Mouse (Mus musculus) Patski (cell line): Measurements from ENCODE around the gene Prdm1. TPM values are rescaled to one million over a fixed set of nuclear protein-coding genes. Genes with fewer than 3 reads are reported as not detected.

Experiments used
- ATAC-seq: fragments of 100-300 bp; one replicate; pipeline ENCODE4 v1.8.0; 2021
- CTCF ChIA-PET: fragments of 350-600 bp; sonication (Branson Sonifier 250); formaldehyde crosslinking; loops from one replicate; lab custom pipeline; 2022; ENCODE audit warnings: inconsistent platforms; lab: Charles Lee
- POLR2A ChIA-PET: fragments of 350-600 bp; sonication (Branson Sonifier 250); formaldehyde crosslinking; loops from one replicate; lab custom pipeline; 2022; ENCODE audit warnings: antibody characterized with exemption, inconsistent platforms; lab: Charles Lee
- DNase-seq: peaks from one replicate; pipeline ENCODE4 v3.0.0-alpha.2; 2011; ENCODE audit warnings: low read depth, low spot score
- H3K27me3 ChIP-seq: fragments of 371-371 bp; one replicate; pipeline ENCODE4 v1.5.1; 2021
- CTCF ChIP-seq: fragments of 100-300 bp; IDR thresholded peaks from one replicate; pipeline ENCODE4 v1.5.1; 2021
- in situ Hi-C: fragments of 300-500 bp; cut with MboI; formaldehyde crosslinking; loops from 3 replicates; pipeline ENCODE4 v1.11.1; 2018; ENCODE audit warnings: low pct_unique_long_range_greater_than_20kb, mixed read lengths
- polyA plus RNA-seq: library from polyadenylated mRNA; unstranded; gene quantifications from one replicate; pipeline ENCODE4 v1.2.3, GENCODE M21; 2021

The Prdm1 gene
- polyA plus RNA-seq, 1 experiment from 2014 or later, result 0.30 TPM

GRCm38 (mm10) chr10:44427426-44427825 is 100.9 kb downstream of the Prdm1 start:
- ChIA-PET CTCF (interaction anchor here (1.1 kb wide), 1 partner anchor 27 kb away, joined by 3 read pairs; no protein-coding TSS in a partner anchor), POLR2A (interaction anchor here (1.7 kb wide), 1 partner anchor 22 kb away, joined by 3 read pairs; no protein-coding TSS in a partner anchor)
- H3K27me3 ChIP-seq, result no peaks in the 10 kb centered on the region
- DNase-seq (no peak), ATAC-seq (peak; percentile 33)
- in situ Hi-C loops, result no loop called here
- no peak for TF ChIP-seq CTCF

- in situ Hi-C loops, result no loop called here
- DNase-seq, result no peak
Observed at GRCm38 (mm10) chr10:44425013-44425412, 103.3 kb downstream of the Prdm1 start.

DNA sequence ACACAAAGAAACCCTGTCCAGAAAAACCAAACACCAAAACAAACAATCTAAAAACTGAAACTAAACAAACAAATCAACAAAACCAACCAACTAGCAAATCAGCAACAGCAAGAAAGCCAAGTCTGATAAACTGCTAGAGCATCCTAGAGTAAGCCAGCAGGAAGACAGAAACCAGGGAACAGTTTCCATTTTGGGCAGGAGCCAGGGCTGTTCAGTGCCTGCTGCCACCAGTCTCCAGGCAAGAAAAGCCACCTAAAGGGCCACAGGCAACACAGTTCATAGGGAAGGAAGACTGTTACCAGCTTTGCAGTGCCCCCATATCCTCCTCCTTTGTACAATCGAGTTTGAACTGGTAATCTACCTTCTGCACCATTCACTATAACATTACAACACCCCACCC is 106.4 kb downstream of the Prdm1 start:
- POLR2A ChIA-PET, result no interaction called here
- ATAC-seq (no peak), DNase-seq (no peak)
- no peaks in the 10 kb centered on the region for H3K27me3 ChIP-seq
- CTCF ChIA-PET, result no interaction called here
- in situ Hi-C loops, result no loop called here
- no peak for TF ChIP-seq CTCF

More at GRCm38 (mm10) chr10:44425013-44425412, 103.3 kb downstream of the Prdm1 start:
- POLR2A ChIA-PET, result no interaction called here
- ATAC-seq, result peak; percentile 15
- no peak for TF ChIP-seq CTCF
- CTCF ChIA-PET, result interaction anchor here (1.3 kb wide), 1 partner anchor 68 kb away, joined by 4 read pairs; no protein-coding TSS in a partner anchor
- H3K27me3 ChIP-seq, result no peaks in the 10 kb centered on the region

DNA sequence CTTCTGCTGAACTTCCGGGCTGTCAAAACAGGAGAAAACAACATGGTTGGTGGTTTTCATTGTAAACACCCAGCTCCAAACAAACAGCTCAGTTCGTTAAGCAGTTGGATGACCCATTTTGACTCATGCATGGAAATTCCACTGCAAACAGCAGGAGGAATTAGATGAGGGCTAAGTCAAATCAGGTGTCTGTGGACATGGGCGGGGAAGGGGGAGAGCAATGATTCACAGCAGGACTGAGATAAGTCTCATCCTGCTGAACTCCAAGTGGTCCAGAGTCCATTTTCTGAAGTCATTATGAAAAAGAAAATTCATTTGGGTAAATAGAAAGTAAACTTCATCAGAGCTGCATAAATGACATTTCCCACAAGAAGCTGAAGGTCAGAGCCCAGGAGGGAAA is 108.1 kb downstream of the Prdm1 start:
- in situ Hi-C loops, result no loop called here
- TF ChIP-seq CTCF, result no peak
- no peak for ATAC-seq
- no peak for DNase-seq
- ChIA-PET CTCF (interaction anchor here (1.0 to 2.2 kb wide), 2 partner anchors 10 to 12 kb away, joined by 3 to 5 read pairs; no protein-coding TSS in a partner anchor), POLR2A (no interaction called here)
- no peaks in the 10 kb centered on the region for H3K27me3 ChIP-seq

DNA sequence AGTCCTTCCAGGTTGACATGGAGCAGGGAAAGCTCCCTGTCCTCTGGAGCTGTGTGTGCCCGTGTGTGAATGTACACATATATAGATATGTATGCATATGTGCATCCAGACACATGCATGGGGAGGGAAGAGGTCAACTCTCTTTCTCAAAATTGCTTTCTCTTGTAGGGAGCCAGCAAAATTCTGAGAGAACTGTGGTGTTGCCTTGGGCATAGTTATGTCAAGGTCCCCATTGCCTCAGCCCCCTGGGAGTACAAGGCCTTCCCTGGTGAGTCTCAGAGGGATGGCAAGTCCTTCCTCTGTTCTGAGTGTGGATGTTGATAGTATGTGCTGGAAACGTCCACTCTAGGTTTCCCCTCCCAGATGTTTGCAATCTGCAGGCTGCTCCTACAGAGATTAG is 109.4 kb downstream of the Prdm1 start:
- CTCF ChIA-PET, result interaction anchor here (2.2 kb wide), 1 partner anchor 10 kb away, joined by 5 read pairs; no protein-coding TSS in a partner anchor
- no peak for TF ChIP-seq CTCF
- in situ Hi-C loops, result no loop called here
- POLR2A ChIA-PET, result no interaction called here
- no peak for ATAC-seq
- no peaks in the 10 kb centered on the region for H3K27me3 ChIP-seq
- no peak for DNase-seq

GRCm38 (mm10) chr10:44415576-44415975 is 112.7 kb downstream of the Prdm1 start:
- ChIA-PET CTCF (no interaction called here), POLR2A (no interaction called here)
- in situ Hi-C loops, result no loop called here
- DNase-seq (no peak), ATAC-seq (no peak)
- no peaks in the 10 kb centered on the region for H3K27me3 ChIP-seq
- TF ChIP-seq CTCF, result no peak

GRCm38 (mm10) chr10:44409958-44410357 is 118.3 kb downstream of the Prdm1 start:
- DNase-seq (no peak), ATAC-seq (no peak)
- CTCF ChIA-PET, result interaction anchor here (1.3 kb wide), 1 partner anchor 10 kb away, joined by 3 read pairs; no protein-coding TSS in a partner anchor
- in situ Hi-C loops, result no loop called here
- POLR2A ChIA-PET, result interaction anchor here (0.7 kb wide), 1 partner anchor 30 kb away, joined by 4 read pairs; no protein-coding TSS in a partner anchor
- no peaks in the 10 kb centered on the region for H3K27me3 ChIP-seq
- no peak for TF ChIP-seq CTCF

- ChIA-PET CTCF (interaction anchor here (1.1 to 1.5 kb wide), 4 partner anchors 10 to 45 kb away, joined by 3 to 5 read pairs (median 3); no protein-coding TSS in a partner anchor), POLR2A (interaction anchor here (0.7 kb wide), 1 partner anchor 114 kb away, joined by 3 read pairs; no protein-coding TSS in a partner anchor)
- in situ Hi-C loops, result no loop called here
- DNase-seq (no peak), ATAC-seq (no peak)
- H3K27me3 ChIP-seq, result no peaks in the 10 kb centered on the region
- no peak for TF ChIP-seq CTCF
Observed at GRCm38 (mm10) chr10:44409054-44409453, 119.2 kb downstream of the Prdm1 start.

GRCm38 (mm10) chr10:44403415-44403814 is 124.9 kb downstream of the Prdm1 start:
- no peak for TF ChIP-seq CTCF
- ChIA-PET CTCF (no interaction called here), POLR2A (no interaction called here)
- no peak for ATAC-seq
- no peaks in the 10 kb centered on the region for H3K27me3 ChIP-seq
- in situ Hi-C loops, result no loop called here
- no peak for DNase-seq

- DNase-seq, result no peak
- in situ Hi-C loops, result no loop called here
- H3K27me3 ChIP-seq, result no peaks in the 10 kb centered on the region
- no peak for ATAC-seq
- POLR2A ChIA-PET, result no interaction called here
- CTCF ChIA-PET, result no interaction called here
- TF ChIP-seq CTCF, result no peak
Observed at GRCm38 (mm10) chr10:44401600-44401999, 126.7 kb downstream of the Prdm1 start.

- ChIA-PET CTCF (interaction anchor here (0.7 kb wide), 1 partner anchor 27 kb away, joined by 3 read pairs; no protein-coding TSS in a partner anchor), POLR2A (no interaction called here)
- in situ Hi-C loops, result no loop called here
- TF ChIP-seq CTCF, result no peak
- H3K27me3 ChIP-seq, result no peaks in the 10 kb centered on the region
- DNase-seq, result no peak
- no peak for ATAC-seq
Observed at GRCm38 (mm10) chr10:44400602-44401001, 127.7 kb downstream of the Prdm1 start.

- no peak for TF ChIP-seq CTCF
- DNase-seq (no peak), ATAC-seq (no peak)
Observed at GRCm38 (mm10) chr10:44400119-44400518, 128.2 kb downstream of the Prdm1 start.

More at GRCm38 (mm10) chr10:44400119-44400518, 128.2 kb downstream of the Prdm1 start:
- in situ Hi-C loops, result no loop called here
- ChIA-PET CTCF (no interaction called here), POLR2A (no interaction called here)
- H3K27me3 ChIP-seq, result no peaks in the 10 kb centered on the region
